Mouse (Mus musculus): ENCODE data around the gene Hivep3. TPM values are rescaled to one million over a fixed set of nuclear protein-coding genes. Genes with fewer than 3 reads are reported as not detected.

Hivep3 gene
- total and polyA plus RNA-seq, 3 experiments: 5.1 to 8.2 (median 6.0) TPM

- Histone ChIP-seq H3K36me3 (ENCODE audit: control insufficient read depth, insufficient read depth, low read length) (no peaks in the 10 kb centered on the region), H3K4me1 (ENCODE audit: control insufficient read depth, insufficient read depth, low read length) (peaks cover 3% of the 10 kb centered on the region), H3K27me3 (ENCODE audit: control insufficient read depth, insufficient read depth, low read length) (no peaks in the 10 kb centered on the region), H3K9ac (ENCODE audit: low read depth, low read length) (no peak overlapping the region), H3K27ac (no peak overlapping the region), H3K4me3 (no peak overlapping the region), H3K79me2 (replicated peaks; ENCODE audit: control insufficient read depth, insufficient read depth, low read length) (no peaks in the 10 kb centered on the region)
- 37% methylated on average over 4 of the region's 4 CpGs for WGBS
- no peak for DNase-seq
- intact Hi-C loops (cut with DNase I): no loop called here
- TF ChIP-seq CTCF (IDR thresholded peaks at IDR 0.05): no peak
- no peak for TF ChIP-seq POLR2A (IDR thresholded peaks at IDR 0.05; ENCODE audit: insufficient read depth, low read depth, low read length)
- TF ChIP-seq EP300 (IDR thresholded peaks at IDR 0.05; ENCODE audit: insufficient read depth, low read depth, low read length): no peak
These were observed 127.4 kb downstream of the Hivep3 start for GRCm38 (mm10) chr4:119861001-119861400.

- Histone ChIP-seq H3K27me3 (ENCODE audit: control insufficient read depth, insufficient read depth, low read length) (no peaks in the 10 kb centered on the region), H3K4me1 (ENCODE audit: control insufficient read depth, insufficient read depth, low read length) (peaks cover 8% of the 10 kb centered on the region), H3K4me3 (no peak overlapping the region), H3K27ac (no peak overlapping the region), H3K36me3 (ENCODE audit: control insufficient read depth, insufficient read depth, low read length) (no peaks in the 10 kb centered on the region), H3K79me2 (replicated peaks; ENCODE audit: control insufficient read depth, insufficient read depth, low read length) (no peaks in the 10 kb centered on the region), H3K9ac (ENCODE audit: low read depth, low read length) (no peak overlapping the region)
- TF ChIP-seq EP300 (IDR thresholded peaks at IDR 0.05; ENCODE audit: insufficient read depth, low read depth, low read length) (no peak), POLR2A (IDR thresholded peaks at IDR 0.05; ENCODE audit: insufficient read depth, low read depth, low read length) (no peak)
- 53% methylated on average over 3 of the region's 3 CpGs for WGBS
- peak; percentile 35 to 52 for DNase-seq
- intact Hi-C loops (cut with DNase I): no loop called here
These were observed 132.4 kb downstream of the Hivep3 start for GRCm38 (mm10) chr4:119865827-119866455.

GRCm38 (mm10) chr4:119867132-119867531 lies 133.5 kb downstream of the Hivep3 start:
- intact Hi-C loops (cut with DNase I): no loop called here
- H3K27ac ChIP-seq: no peak overlapping the region

DNA sequence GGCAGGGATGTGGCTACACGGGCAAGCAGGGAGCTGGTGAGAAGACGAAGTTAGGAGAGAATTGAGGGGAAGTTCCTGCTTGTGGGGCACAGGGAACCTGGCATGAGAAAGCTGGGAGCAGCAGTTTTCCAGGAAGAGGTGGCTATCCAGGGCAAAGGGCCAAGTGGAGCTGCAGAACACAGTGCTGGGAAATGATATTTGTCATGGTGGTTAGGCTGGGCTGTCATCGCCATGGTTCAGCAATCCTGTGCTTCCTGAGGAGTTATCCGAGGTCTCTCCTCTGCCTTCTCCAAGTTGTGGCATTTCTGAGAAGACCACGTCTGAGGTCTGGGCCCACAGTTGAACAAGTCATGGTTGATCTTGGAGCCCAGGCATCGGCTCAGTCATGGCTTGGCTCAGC lies 136.8 kb downstream of the Hivep3 start:
- intact Hi-C loops (cut with DNase I): no loop called here
- DNase-seq: peak in 1 of 2 experiments; percentile 31
- no peak overlapping the region for H3K9ac ChIP-seq (ENCODE audit: low read depth, low read length)
- TF ChIP-seq POLR2A (IDR thresholded peaks at IDR 0.05; ENCODE audit: insufficient read depth, low read depth, low read length): no peak
- TF ChIP-seq EP300 (IDR thresholded peaks at IDR 0.05; ENCODE audit: insufficient read depth, low read depth, low read length): no peak
- no peak for TF ChIP-seq CTCF (IDR thresholded peaks at IDR 0.05)
- H3K4me1 ChIP-seq (ENCODE audit: control insufficient read depth, insufficient read depth, low read length): peaks cover 8% of the 10 kb centered on the region
- H3K27ac ChIP-seq: no peak overlapping the region
- H3K36me3 ChIP-seq (ENCODE audit: control insufficient read depth, insufficient read depth, low read length): no peaks in the 10 kb centered on the region
- H3K79me2 ChIP-seq (replicated peaks; ENCODE audit: control insufficient read depth, insufficient read depth, low read length): no peaks in the 10 kb centered on the region
- 35% methylated on average over 6 of the region's 6 CpGs for WGBS
- H3K4me3 ChIP-seq: no peak overlapping the region
- H3K27me3 ChIP-seq (ENCODE audit: control insufficient read depth, insufficient read depth, low read length): no peaks in the 10 kb centered on the region

More at GRCm38 (mm10) chr4:119867132-119867531, 133.5 kb downstream of the Hivep3 start:
- H3K36me3 ChIP-seq (ENCODE audit: control insufficient read depth, insufficient read depth, low read length): no peaks in the 10 kb centered on the region
- TF ChIP-seq POLR2A (IDR thresholded peaks at IDR 0.05; ENCODE audit: insufficient read depth, low read depth, low read length) (no peak), CTCF (IDR thresholded peaks at IDR 0.05) (no peak)
- 94% methylated on average over 3 of the region's 3 CpGs for WGBS
- no peak for DNase-seq
- H3K4me3 ChIP-seq: no peak overlapping the region
- H3K4me1 ChIP-seq (ENCODE audit: control insufficient read depth, insufficient read depth, low read length): peaks cover 8% of the 10 kb centered on the region
- H3K27me3 ChIP-seq (ENCODE audit: control insufficient read depth, insufficient read depth, low read length): no peaks in the 10 kb centered on the region
- H3K9ac ChIP-seq (ENCODE audit: low read depth, low read length): no peak overlapping the region
- H3K79me2 ChIP-seq (replicated peaks; ENCODE audit: control insufficient read depth, insufficient read depth, low read length): no peaks in the 10 kb centered on the region

DNA sequence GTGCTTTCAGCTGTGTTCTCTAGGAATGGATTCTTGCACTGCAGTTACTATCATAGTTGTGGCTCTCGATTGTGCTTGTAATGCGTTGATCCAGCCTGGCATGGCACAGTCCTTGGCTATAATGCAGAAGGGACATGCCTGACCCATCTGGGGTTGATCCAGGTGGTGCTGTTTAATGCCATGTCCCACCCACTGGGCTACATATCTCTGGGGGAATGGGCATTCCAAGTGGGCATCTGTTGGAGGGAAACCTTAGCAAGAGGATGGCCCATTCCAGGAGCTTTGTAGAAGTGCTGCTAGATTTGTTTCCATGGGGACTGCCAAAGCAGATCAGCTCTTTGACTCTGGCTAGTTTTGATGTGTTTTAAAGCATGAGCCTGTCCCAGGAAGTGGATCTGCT lies 137.9 kb downstream of the Hivep3 start:
- intact Hi-C loops (cut with DNase I): no loop called here
- peaks cover 5% of the 10 kb centered on the region for H3K4me1 ChIP-seq (ENCODE audit: control insufficient read depth, insufficient read depth, low read length)
- no peak overlapping the region for H3K27ac ChIP-seq
- TF ChIP-seq POLR2A (IDR thresholded peaks at IDR 0.05; ENCODE audit: insufficient read depth, low read depth, low read length): no peak
- TF ChIP-seq EP300 (IDR thresholded peaks at IDR 0.05; ENCODE audit: insufficient read depth, low read depth, low read length): no peak
- no peak for TF ChIP-seq CTCF (IDR thresholded peaks at IDR 0.05)
- DNase-seq: no peak
- H3K4me3 ChIP-seq: no peak overlapping the region
- H3K27me3 ChIP-seq (ENCODE audit: control insufficient read depth, insufficient read depth, low read length): no peaks in the 10 kb centered on the region
- no peak overlapping the region for H3K9ac ChIP-seq (ENCODE audit: low read depth, low read length)
- H3K79me2 ChIP-seq (replicated peaks; ENCODE audit: control insufficient read depth, insufficient read depth, low read length): no peaks in the 10 kb centered on the region
- WGBS: 87% methylated on average over 2 of the region's 2 CpGs
- no peaks in the 10 kb centered on the region for H3K36me3 ChIP-seq (ENCODE audit: control insufficient read depth, insufficient read depth, low read length)

DNA sequence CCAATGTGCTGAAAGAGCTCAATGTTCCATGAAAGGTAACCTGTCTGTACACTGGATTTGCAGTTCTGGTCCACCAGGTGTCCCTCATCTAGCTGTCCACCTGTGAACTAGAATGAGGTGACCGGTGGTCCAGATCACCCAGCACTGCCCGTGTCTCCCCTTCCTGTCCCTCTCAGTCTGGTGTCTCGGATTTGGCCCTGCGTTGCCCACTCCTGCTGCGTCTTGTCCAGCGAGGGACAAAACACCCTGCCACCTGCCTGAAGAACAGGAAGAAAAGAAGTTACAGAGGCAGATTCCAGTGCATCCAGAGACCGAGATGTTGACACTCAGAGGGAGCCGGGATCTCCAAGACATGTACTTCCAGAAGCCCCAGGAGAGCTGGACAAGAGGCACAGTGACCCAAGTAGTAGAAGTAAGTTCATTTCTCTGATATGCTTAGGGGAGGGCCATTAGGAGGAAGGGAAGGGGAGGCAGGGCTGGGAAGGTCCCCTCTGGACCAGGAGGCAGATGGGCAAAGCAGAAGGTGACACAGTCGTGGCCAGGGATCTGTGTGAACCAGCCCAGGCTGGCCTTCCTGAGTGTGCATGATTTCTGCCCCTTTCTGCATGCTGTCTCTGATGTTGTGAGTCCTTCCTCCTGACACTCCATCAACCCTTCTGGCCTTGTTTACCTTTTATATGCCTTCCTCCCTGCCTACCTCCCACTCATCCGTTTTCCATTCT lies 138.4 kb downstream of the Hivep3 start:
- WGBS: 90% methylated on average over 10 of the region's 10 CpGs
- H3K79me2 ChIP-seq (replicated peaks; ENCODE audit: control insufficient read depth, insufficient read depth, low read length): no peaks in the 10 kb centered on the region
- H3K27ac ChIP-seq: no peak overlapping the region
- no peak overlapping the region for H3K4me3 ChIP-seq
- no peak for DNase-seq
- intact Hi-C loops (cut with DNase I): no loop called here
- H3K27me3 ChIP-seq (ENCODE audit: control insufficient read depth, insufficient read depth, low read length): no peaks in the 10 kb centered on the region
- no peak overlapping the region for H3K9ac ChIP-seq (ENCODE audit: low read depth, low read length)
- no peak for TF ChIP-seq POLR2A (IDR thresholded peaks at IDR 0.05; ENCODE audit: insufficient read depth, low read depth, low read length)
- no peak for TF ChIP-seq CTCF (IDR thresholded peaks at IDR 0.05)
- no peak for TF ChIP-seq EP300 (IDR thresholded peaks at IDR 0.05; ENCODE audit: insufficient read depth, low read depth, low read length)
- H3K36me3 ChIP-seq (ENCODE audit: control insufficient read depth, insufficient read depth, low read length): no peaks in the 10 kb centered on the region
- H3K4me1 ChIP-seq (ENCODE audit: control insufficient read depth, insufficient read depth, low read length): peaks cover 5% of the 10 kb centered on the region
